Mouse (Mus musculus) granulocyte monocyte progenitor cell, adult 5-6 weeks (primary cell): ENCODE results near the gene Mybph. TPM values are rescaled to one million over a fixed set of nuclear protein-coding genes. Genes with fewer than 3 reads are reported as not detected.
A peak's percentile ranks its signal among the peaks of the same experiment; 100 is the strongest.
"Not testable (repeated sequence)": the region's sequence is repeated elsewhere in the genome, so short reads cannot be mapped to it uniquely, and the experiment has no call there.

Experiments
- ATAC-seq: replicated peaks from 2 replicates; pipeline ENCODE4 v1.8.0; 2016; ENCODE audit warnings: mild to moderate bottlenecking, moderate TSS enrichment, inconsistent platforms; ENCODE audit not compliant: poor library complexity, severe bottlenecking
- total RNA-seq, 2 experiments: library from RNA; stranded (forward) in 1 of 2; stranded (reverse) in 1 of 2; fragments of 200-712, 200-1000 nt in 1 of 2; fragments of >200 nt in 1 of 2; fragmentation: Nextera tagmentation in 1 of 2; gene quantifications; 2 replicates each; pipeline ENCODE4 v1.2.3; 2014 to 2017

Gene Mybph
- total RNA-seq, 2 experiments from 2014 or later, result not detected

GRCm38 (mm10) chr1:134231270-134231669 lies 38.0 kb downstream of the Mybph start:
- ATAC-seq, result no peak

GRCm38 (mm10) chr1:134231681-134232080 lies 38.4 kb downstream of the Mybph start:
- no peak for ATAC-seq

- no peak for ATAC-seq
Measured at GRCm38 (mm10) chr1:134232326-134232725, 39.1 kb downstream of the Mybph start.

GRCm38 (mm10) chr1:134232778-134233531 lies 39.7 kb downstream of the Mybph start:
- no peak for ATAC-seq

GRCm38 (mm10) chr1:134233681-134234454 lies 40.6 kb downstream of the Mybph start:
- no peak for ATAC-seq

- ATAC-seq, result no peak; the same call in 1 of the 2 replicates
Measured at GRCm38 (mm10) chr1:134234455-134235390, 41.5 kb downstream of the Mybph start.

GRCm38 (mm10) chr1:134235391-134235921 lies 42.2 kb downstream of the Mybph start, which contains the start of gene Adora1:
Gene Adora1 (minus strand): TSS chr1:134235431.
- no peak for ATAC-seq

- ATAC-seq, result no peak
Measured at GRCm38 (mm10) chr1:134236142-134236541, 42.9 kb downstream of the Mybph start.

- no peak for ATAC-seq
Measured at GRCm38 (mm10) chr1:134237438-134237837, 44.2 kb downstream of the Mybph start.

- no peak for ATAC-seq
Measured at GRCm38 (mm10) chr1:134240701-134241100, 47.5 kb downstream of the Mybph start.

- no peak for ATAC-seq
Measured at GRCm38 (mm10) chr1:134241298-134241697, 48.0 kb downstream of the Mybph start.

- ATAC-seq, result no peak
Measured at GRCm38 (mm10) chr1:134242286-134242685, 49.0 kb downstream of the Mybph start.

- ATAC-seq, result no peak
Measured at GRCm38 (mm10) chr1:134243505-134243904, 50.3 kb downstream of the Mybph start.

- ATAC-seq, result peak; percentile 95
Measured at GRCm38 (mm10) chr1:134243948-134244914, 51.0 kb downstream of the Mybph start.

- no peak for ATAC-seq
Measured at GRCm38 (mm10) chr1:134245004-134245717, 51.9 kb downstream of the Mybph start.

- ATAC-seq, result no peak
Measured at GRCm38 (mm10) chr1:134246590-134246989, 53.3 kb downstream of the Mybph start.

GRCm38 (mm10) chr1:134249681-134250080 lies 56.4 kb downstream of the Mybph start:
- ATAC-seq, result not testable (repeated sequence)
